Mouse (Mus musculus) hindbrain, embryonic 14.5 days (tissue): ENCODE results near the gene Lingo1. TPM values are rescaled to one million over a fixed set of nuclear protein-coding genes. Genes with fewer than 3 reads are reported as not detected.

Experiments used
- ATAC-seq: fragments of 200-750 bp; cut with Nextera tagmentation; 2 replicates; pipeline ENCODE4 v1.8.0; 2017; ENCODE audit warnings: moderate number of reproducible peaks, mild to moderate bottlenecking, moderate TSS enrichment, moderate library complexity; ENCODE audit not compliant: low FRiP score
- DNase-seq: peaks from one replicate; pipeline ENCODE4 v3.0.0-alpha.2; 2015; ENCODE audit warnings: low spot score
- H3K27ac ChIP-seq: fragments of 300-500 bp; sonication (generic); 2 replicates; pipeline ENCODE4 v1.5.1; 2014; ENCODE audit warnings: mild to moderate bottlenecking, moderate library complexity
- H3K27me3 ChIP-seq: fragments of 300-500 bp; sonication (generic); 2 replicates; pipeline ENCODE4 v1.6.1; 2014; ENCODE audit warnings: mild to moderate bottlenecking, low read length, mixed read lengths; ENCODE audit not compliant: control insufficient read depth, insufficient read depth
- H3K36me3 ChIP-seq: fragments of 300-500 bp; sonication (generic); replicated peaks from 2 replicates; pipeline ENCODE4 v1.6.1; 2014; ENCODE audit not compliant: control insufficient read depth, insufficient read depth
- H3K4me1 ChIP-seq: fragments of 300-500 bp; sonication (generic); replicated peaks from 2 replicates; pipeline ENCODE4 v1.6.1; 2014; ENCODE audit warnings: antibody characterized with exemption, low read length, mixed read lengths; ENCODE audit not compliant: control insufficient read depth, insufficient read depth
- H3K4me2 ChIP-seq: fragments of 300-500 bp; sonication (generic); replicated peaks from 2 replicates; pipeline ENCODE4 v1.6.1; 2014; ENCODE audit warnings: mild to moderate bottlenecking, moderate library complexity
- H3K4me3 ChIP-seq: fragments of 300-500 bp; sonication (generic); replicated peaks from 2 replicates; pipeline ENCODE4 v1.5.1; 2014; ENCODE audit warnings: mild to moderate bottlenecking, low read length
- H3K9ac ChIP-seq: fragments of 300-500 bp; sonication (generic); 2 replicates; pipeline ENCODE4 v1.6.1; 2014
- H3K9me3 ChIP-seq: fragments of 300-500 bp; sonication (generic); 2 replicates; pipeline ENCODE4 v1.6.1; 2016; ENCODE audit warnings: low read length; ENCODE audit not compliant: control insufficient read depth
- WGBS: fragments of 180-500 bp; shearing (Covaris S2); extraction: QIAGEN DNeasy Blood & Tissue Kit; methylation state at CpG from one replicate; pipeline ENCODE4 v1.1.7; 2014; 5-methylcytosine and 5-hydroxymethylcytosine counted together
- polyA plus RNA-seq: library from polyadenylated mRNA; unstranded; fragments of >200 nt; fragmentation: Nextera tagmentation; extraction: Ambion mirVana; gene quantifications from 2 replicates; pipeline ENCODE4 v1.2.1, GENCODE M21; 2014

Gene Lingo1
- polyA plus RNA-seq, 1 experiment from 2014 or later = 57.3 TPM

DNA sequence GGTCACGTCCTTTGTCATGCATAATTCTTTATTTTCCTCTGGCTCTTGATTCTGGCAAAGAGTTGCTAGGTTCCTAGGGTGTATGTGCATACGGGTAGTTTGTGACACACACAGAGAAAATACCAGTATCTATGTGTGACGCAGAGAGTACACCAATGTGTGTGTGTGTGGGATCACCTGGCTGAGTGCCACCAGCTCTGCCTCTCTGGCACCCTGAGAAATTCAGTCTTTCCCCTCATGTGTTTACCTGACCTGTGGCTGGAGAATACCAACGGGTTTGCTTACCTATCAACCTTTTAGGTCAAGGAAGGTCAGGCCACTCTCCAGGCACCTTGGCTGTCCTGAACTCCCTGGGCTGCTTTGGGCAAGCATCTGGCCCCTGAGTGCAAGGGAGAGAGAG is 169.0 kb downstream of the Lingo1 start:
- WGBS = 64% methylated on average over 4 of the region's 4 CpGs
- no peaks in the 10 kb centered on the region for H3K27me3 ChIP-seq
- no peak overlapping the region for H3K4me2 ChIP-seq
- no peak for ATAC-seq
- no peak for DNase-seq
- H3K36me3 ChIP-seq = no peaks in the 10 kb centered on the region
- H3K4me1 ChIP-seq = peaks cover under 1% of the 10 kb centered on the region
- H3K27ac ChIP-seq = no peak overlapping the region
- no peak overlapping the region for H3K9ac ChIP-seq
- no peaks in the 10 kb centered on the region for H3K9me3 ChIP-seq
- no peak overlapping the region for H3K4me3 ChIP-seq

DNA sequence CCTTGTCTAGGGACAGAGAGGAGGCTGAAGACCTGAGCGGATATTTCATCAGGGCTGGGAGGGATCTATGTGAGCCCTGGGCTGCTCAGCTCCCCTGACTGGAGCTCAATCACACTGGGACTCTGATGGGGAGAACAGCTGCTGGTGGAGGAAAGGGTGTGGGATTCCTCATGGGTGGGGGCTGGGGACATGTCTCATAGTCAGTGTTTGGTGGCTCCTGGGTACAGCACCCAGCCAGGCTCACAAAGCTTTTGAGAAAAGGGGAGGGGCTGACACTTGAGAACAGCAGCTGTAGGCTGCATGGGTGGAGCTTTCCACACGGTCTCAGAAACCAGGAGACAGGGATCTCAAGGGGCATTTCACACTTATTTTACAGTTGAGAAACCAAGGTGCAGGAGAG is 171.3 kb downstream of the Lingo1 start:
- H3K36me3 ChIP-seq = peaks cover 10% of the 10 kb centered on the region
- no peaks in the 10 kb centered on the region for H3K9me3 ChIP-seq
- ATAC-seq (no peak), DNase-seq (no peak)
- no peak overlapping the region for H3K27ac ChIP-seq
- 45% methylated on average over 2 of the region's 2 CpGs for WGBS
- H3K9ac ChIP-seq = no peak overlapping the region
- no peaks in the 10 kb centered on the region; the same call in none of the 2 replicates for H3K4me1 ChIP-seq
- no peaks in the 10 kb centered on the region; the same call in 1 of the 2 replicates for H3K27me3 ChIP-seq
- no peak overlapping the region for H3K4me3 ChIP-seq
- H3K4me2 ChIP-seq = no peak overlapping the region

DNA sequence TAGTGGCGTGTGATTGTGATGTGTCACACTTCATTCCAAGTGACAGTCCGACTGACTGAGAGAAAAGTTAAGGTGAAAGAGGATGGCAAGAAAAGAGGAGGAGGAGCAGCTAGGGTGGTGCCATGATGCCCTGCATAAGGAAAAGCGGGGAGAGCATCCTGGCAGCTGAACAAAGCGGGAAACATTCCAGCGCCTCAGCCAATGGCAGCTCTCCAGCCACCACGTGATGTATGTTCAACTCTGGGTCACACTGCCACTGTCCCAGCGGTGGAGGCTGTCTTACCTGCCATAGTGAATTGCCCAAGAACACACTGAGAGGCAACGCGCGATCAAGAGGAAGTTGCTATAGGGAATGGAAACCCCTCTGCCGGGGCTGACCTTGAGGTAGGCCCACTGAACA is 172.9 kb downstream of the Lingo1 start:
- Histone ChIP-seq H3K27me3 (no peaks in the 10 kb centered on the region; the same call in 1 of the 2 replicates), H3K36me3 (peaks cover 26% of the 10 kb centered on the region), H3K9ac (no peak overlapping the region), H3K4me1 (no peaks in the 10 kb centered on the region; the same call in none of the 2 replicates), H3K9me3 (no peaks in the 10 kb centered on the region), H3K4me2 (no peak overlapping the region), H3K27ac (no peak overlapping the region), H3K4me3 (no peak overlapping the region)
- DNase-seq (no peak), ATAC-seq (no peak)
- 82% methylated on average over 11 of the region's 11 CpGs for WGBS

DNA sequence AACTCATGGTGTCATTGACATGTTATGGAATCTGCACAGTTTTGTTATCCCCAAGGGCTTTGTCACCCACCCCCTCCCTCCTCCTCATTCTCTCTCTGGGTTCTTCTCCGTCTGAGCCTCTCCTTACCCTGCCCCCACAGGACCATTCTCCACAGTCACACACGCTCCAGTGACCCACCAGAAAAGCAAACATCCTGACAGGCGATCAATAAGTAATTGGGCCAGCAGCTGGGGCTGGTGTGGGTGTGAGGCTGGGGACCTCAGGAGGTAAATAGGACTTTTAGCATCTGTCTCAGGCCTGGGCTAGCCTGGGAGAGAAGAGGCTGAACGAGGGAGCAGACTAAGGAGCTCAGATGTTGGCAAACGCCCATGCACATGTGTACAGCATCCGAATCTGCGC is 173.5 kb downstream of the Lingo1 start:
- no peak overlapping the region for H3K9ac ChIP-seq
- no peaks in the 10 kb centered on the region; the same call in 1 of the 2 replicates for H3K27me3 ChIP-seq
- DNase-seq = no peak
- no peak for ATAC-seq
- no peaks in the 10 kb centered on the region; the same call in none of the 2 replicates for H3K4me1 ChIP-seq
- H3K9me3 ChIP-seq = no peaks in the 10 kb centered on the region
- H3K36me3 ChIP-seq = peaks cover 32% of the 10 kb centered on the region
- H3K27ac ChIP-seq = no peak overlapping the region
- no peak overlapping the region for H3K4me3 ChIP-seq
- 49% methylated on average over 7 of the region's 7 CpGs for WGBS
- H3K4me2 ChIP-seq = no peak overlapping the region

DNA sequence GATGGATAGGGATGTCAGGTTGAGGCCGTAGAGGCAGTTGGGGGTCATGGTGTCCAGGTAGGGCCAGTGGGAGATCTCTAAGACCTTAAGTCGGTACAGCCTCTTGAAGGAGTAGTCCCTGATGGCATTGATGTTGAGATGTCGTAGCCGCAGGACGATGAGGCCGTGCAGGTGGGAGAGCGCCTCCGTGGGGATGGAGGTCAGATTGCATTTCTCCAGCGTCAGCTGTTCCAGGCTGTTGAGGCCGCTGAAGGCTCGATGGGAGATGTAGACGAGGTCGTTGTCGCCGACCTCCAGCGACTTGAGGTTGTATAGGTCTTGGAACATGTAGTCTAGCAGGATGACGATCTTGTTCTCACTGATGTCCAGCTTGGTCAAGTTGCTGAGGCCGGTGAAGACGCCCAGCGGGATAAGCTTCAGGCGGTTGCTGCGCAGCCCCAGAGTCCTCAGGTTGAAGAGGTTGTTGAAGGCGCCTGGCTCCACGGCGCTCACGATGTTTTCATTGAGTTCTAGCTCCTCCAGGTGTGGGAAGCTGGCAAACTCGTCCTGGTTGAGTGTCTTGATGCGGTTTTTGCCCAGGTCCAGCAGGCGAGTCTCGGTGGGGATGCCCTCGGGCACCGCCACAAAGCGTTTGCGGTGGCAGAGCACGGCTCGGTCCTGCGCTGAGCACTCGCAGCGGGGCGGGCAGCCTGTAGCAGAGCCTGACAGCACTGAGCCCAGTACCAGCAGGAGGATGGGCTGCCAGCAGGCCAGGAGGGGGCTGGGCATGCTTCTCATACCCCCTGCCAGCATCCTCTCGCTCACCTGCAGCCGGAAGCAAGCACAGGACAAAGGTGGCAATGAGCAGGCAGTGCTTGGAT is 175.5 kb downstream of the Lingo1 start:
- WGBS = 26% methylated on average over 42 of the region's 42 CpGs
- no peak for DNase-seq

DNA sequence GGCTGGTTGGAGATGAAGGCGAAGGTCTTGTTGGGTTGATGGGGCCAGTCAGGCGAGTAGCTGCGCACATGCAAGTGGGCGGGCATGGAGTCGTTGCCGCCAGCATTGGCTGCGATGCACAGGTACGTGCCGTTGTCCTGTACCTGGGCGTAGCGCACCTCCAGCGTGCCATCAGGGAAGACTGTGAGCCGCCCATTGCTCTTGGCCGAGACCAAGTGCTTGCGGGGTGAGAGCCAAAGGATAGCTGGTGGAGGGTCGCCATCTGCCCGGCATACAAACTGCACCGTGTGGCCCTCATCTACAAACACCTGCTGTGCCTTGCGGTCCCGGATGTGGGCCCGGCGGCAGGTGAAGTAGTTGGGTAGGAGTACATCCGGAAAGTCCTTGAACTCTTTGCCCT is 176.6 kb downstream of the Lingo1 start:
- no peak for ATAC-seq

More for the DNA sequence above, 175.5 kb downstream of the Lingo1 start:
- Histone ChIP-seq H3K27ac (no peak overlapping the region), H3K4me1 (no peaks in the 10 kb centered on the region; the same call in 1 of the 2 replicates), H3K27me3 (no peaks in the 10 kb centered on the region; the same call in 1 of the 2 replicates), H3K4me2 (no peak overlapping the region), H3K4me3 (no peak overlapping the region), H3K36me3 (peaks cover 49% of the 10 kb centered on the region), H3K9me3 (no peaks in the 10 kb centered on the region), H3K9ac (no peak overlapping the region)
- ATAC-seq = no peak

DNA sequence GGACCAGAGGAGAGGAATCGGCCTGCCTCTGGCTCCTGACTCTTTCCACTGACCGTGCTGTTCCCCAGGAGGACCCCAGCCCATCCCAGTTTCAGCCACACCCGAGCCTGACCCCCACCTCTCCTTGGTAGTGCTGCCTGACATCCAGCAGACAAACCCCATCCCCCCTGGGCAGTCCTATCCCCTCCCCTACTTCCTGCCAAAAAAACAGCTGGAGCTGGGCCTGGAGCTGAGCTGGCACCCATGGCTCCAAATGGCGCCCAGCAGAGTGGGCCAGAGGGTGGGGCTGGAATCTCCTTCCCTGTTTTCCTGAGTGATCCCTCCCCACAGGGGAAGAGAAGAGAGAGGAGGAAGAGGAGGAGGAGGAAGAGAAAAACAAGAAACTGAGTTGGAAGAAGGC is 177.6 kb downstream of the Lingo1 start:
- 94% methylated on average over 4 of the region's 4 CpGs for WGBS
- H3K36me3 ChIP-seq = peaks cover 49% of the 10 kb centered on the region
- ATAC-seq = no peak

More for the DNA sequence above, 176.6 kb downstream of the Lingo1 start:
- Histone ChIP-seq H3K27ac (no peak overlapping the region), H3K4me2 (no peak overlapping the region), H3K27me3 (no peaks in the 10 kb centered on the region; the same call in 1 of the 2 replicates), H3K9ac (no peak overlapping the region), H3K4me3 (no peak overlapping the region), H3K9me3 (no peaks in the 10 kb centered on the region), H3K36me3 (peaks cover 49% of the 10 kb centered on the region), H3K4me1 (no peaks in the 10 kb centered on the region; the same call in 1 of the 2 replicates)
- WGBS = 87% methylated on average over 23 of the region's 23 CpGs
- DNase-seq = no peak

DNA sequence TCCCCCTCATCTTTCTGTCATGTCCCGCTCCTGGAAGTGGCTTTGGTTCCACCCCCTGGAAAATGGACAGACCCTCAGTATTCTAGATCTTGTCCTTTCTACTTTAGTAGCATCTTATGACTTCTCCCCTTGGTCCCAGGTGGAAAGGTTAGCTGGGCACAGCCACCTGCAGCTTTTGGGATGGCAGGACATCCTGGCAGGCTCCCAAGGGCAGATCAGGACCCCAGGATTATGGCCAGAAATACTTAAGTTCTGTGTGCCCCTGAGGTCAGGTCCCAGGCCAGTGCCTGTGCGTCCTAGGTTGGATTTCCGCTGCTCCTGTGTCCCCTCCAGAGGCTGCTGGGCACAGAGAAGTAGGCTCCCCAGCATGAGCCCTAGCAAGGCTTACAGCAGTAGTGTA is 180.2 kb downstream of the Lingo1 start:
- DNase-seq = no peak
- Histone ChIP-seq H3K4me2 (no peak overlapping the region), H3K27ac (no peak overlapping the region), H3K4me3 (no peak overlapping the region), H3K9me3 (no peaks in the 10 kb centered on the region), H3K4me1 (peaks cover 2% of the 10 kb centered on the region; the same call in 1 of the 2 replicates), H3K36me3 (peaks cover 49% of the 10 kb centered on the region), H3K27me3 (no peaks in the 10 kb centered on the region; the same call in 1 of the 2 replicates), H3K9ac (no peak overlapping the region)
- WGBS = 81% methylated on average over 3 of the region's 3 CpGs
- no peak for ATAC-seq

More for the DNA sequence above, 177.6 kb downstream of the Lingo1 start:
- Histone ChIP-seq H3K4me1 (no peaks in the 10 kb centered on the region; the same call in 1 of the 2 replicates), H3K27ac (no peak overlapping the region), H3K9me3 (no peaks in the 10 kb centered on the region), H3K4me3 (no peak overlapping the region), H3K4me2 (no peak overlapping the region), H3K27me3 (no peaks in the 10 kb centered on the region; the same call in 1 of the 2 replicates), H3K9ac (no peak overlapping the region)
- no peak for DNase-seq

DNA sequence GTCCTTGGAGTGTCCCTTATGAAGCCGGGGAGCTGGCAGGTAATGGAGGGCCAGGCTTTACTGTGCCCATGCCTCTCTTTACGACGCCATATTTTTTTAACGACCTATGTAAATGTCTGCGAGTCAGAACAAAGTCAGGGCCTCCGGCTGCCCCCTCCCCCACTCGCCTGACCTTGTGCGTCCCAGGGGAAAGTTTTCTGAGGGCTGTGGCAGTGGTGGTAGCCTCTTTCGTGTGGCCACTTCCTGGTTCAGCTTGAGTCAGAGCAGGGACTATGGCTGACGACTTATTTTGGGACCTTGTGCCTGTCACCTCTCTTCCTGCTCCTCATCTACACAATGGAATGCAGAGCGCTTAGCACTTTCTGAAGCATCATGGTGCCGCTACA is 183.5 kb downstream of the Lingo1 start:
- H3K9ac ChIP-seq = no peak overlapping the region
- ATAC-seq = no peak
- no peak overlapping the region for H3K4me3 ChIP-seq
- H3K9me3 ChIP-seq = no peaks in the 10 kb centered on the region
- peaks cover 30% of the 10 kb centered on the region for H3K4me1 ChIP-seq
- WGBS = 63% methylated on average over 12 of the region's 12 CpGs
- H3K4me2 ChIP-seq = no peak overlapping the region
- H3K27me3 ChIP-seq = no peaks in the 10 kb centered on the region
- H3K27ac ChIP-seq = no peak overlapping the region
- DNase-seq = no peak
- H3K36me3 ChIP-seq = peaks cover 17% of the 10 kb centered on the region
